Mouse (Mus musculus): ENCODE measurements around the gene Gm45140.

Gm45140 gene

DNA sequence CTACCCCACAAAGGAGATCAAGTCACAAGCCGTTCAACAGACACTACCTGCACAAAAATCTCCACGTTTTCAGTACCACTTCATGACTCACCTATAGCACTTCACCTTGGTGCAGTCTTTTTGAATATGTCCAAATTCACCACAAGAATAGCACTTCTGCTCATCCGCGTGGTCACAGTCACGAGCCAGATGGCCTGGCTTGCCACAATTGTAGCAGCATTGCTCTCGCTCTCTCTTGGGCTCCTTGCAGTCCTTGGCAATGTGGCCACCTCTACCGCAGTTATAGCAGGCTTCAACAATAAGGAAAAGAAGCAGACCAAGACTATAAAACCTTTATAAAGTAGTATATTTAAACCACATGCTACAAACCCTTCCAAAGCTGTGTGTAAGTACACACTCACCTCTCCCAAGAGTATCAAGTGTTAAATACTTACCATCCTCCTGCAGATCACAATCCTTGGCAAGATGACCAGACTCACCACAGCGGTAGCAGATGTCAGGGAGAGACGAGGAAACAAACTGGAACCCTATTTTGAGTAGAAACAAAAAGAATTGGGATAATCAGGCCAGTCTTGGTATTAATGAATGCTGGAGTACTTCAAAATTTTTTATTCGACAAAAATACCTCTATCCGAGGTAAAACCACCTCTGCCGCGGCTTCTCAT is 9.6 kb upstream of the Gm45140 start:
- no peak for DNase-seq (ENCODE audit: low spot score in 2 of 2)

DNA sequence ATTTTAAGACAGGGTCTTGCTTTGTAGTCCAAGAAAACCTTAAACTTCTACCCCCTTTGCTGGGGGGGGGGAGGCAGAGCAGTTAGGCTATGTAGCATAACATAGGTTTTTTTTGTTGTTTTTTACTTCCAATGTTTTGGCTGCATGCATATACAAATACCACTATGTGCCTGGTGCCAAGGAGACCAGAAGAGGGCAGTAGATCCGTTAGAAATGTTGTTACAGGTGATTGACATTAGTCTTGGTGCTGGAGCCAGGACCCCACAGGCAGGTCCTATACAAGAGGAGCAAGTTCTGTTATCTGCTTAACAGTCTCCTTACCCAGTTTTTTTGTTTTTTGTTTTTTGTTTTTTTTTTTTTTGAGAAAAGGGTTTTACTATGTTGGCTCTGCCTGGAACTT is 6.7 kb upstream of the Gm45140 start:
- DNase-seq (ENCODE audit: low spot score in 2 of 2), result no peak

DNA sequence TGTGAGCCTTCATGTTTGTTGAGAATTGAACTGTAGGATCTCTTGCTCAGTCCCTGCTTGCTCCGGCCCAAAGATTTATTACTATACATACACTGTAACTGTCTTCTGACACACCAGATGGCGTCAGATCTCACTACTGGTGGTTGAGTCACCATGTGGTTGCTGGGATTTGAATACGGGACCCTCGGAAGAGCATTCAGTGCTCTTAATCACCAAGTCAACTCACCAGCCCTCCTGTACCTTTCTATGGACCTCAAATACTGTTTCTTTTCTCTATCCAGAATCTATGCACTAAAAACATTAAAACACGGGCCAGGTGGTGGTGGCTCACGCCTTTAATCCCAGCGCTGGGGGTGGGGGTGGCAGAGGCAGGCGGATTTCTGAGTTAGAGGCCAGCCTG is 6.0 kb upstream of the Gm45140 start:
- DNase-seq (ENCODE audit: low spot score in 2 of 2), result no peak

DNA sequence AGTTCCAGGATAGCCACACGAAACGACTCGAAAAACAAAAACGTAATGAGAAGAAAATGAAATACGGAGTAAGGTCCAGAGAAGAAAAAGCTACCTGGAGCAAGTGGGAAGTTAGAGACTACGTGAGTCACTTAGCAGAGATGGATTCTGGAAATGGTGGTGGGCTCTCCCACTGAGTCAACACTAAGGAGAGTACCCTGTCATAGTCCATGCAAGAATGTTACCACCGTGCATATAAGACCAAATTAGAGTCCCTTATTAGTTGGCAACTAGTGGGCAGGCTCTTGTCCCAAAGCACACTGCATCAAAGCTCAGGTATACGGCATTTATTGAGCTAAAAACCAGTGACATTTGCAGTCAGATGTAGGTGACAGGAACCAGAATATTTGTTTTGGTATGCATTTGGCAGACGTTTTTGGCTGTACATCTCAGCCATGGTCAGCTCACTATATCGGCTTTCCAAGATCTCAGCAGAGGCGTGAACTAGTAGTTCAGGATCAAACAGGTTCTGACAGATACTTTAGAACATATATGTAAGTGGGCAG is 4.3 kb upstream of the Gm45140 start:
- no peak for DNase-seq (ENCODE audit: low spot score in 2 of 2)

DNA sequence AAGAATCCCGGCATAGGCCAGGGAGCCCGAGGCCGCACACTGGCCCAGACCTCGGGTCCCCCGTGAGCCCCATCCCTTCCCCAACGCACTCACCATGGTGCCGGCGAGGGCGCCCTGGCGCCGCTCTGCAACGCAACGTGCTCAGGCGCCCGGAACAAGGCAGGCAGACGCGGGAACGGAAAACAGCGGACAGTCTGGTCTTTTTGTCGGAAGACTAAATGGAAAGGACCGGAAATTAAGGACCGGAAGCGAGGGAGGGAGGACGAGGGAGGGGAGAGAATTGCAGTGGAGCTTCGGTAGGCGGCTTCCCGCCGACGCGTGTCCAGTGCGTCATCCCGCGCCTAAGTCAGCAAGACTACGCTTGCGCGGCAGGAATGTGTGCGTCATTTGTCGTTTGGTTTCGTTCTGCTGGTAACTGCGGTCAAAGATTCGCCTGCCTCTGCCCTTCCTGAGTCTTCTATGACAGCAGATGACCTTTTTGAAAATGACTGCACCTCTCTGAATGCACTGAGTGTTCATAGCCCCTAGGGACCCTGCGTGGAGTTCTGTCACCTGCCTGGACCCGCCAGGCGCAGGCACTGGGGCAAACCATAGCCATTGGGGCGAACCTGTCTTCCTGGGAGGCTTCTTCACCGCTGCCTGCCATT is 3.1 kb upstream of the Gm45140 start, which contains the start of gene Isy1:
Gene Isy1 (minus strand): TSS at position 248 of the 647 bp plus-strand sequence.
- DNase-seq (ENCODE audit: low spot score in 2 of 2), result peak; percentile 93 to 97

DNA sequence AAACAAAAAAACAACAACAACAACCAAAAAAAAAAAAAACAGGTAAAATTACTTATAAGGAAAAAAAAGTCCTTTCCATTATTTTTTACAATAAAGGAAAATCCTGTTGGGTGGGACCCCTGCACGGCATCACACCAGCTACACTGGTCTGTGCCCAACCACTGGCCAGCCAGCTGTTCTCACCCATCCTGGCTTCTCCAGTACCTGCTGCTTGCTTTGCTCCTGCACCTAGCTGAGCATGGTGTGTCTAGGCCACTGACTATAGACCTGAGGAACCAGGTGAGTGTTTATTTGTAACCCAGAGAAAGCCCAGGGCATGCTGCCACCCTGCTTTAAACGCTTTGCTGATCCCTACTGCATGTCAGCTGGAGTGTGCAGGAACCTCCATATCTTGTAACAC is 15.2 kb downstream of the Gm45140 start:
- no peak for DNase-seq (ENCODE audit: low spot score in 2 of 2)

DNA sequence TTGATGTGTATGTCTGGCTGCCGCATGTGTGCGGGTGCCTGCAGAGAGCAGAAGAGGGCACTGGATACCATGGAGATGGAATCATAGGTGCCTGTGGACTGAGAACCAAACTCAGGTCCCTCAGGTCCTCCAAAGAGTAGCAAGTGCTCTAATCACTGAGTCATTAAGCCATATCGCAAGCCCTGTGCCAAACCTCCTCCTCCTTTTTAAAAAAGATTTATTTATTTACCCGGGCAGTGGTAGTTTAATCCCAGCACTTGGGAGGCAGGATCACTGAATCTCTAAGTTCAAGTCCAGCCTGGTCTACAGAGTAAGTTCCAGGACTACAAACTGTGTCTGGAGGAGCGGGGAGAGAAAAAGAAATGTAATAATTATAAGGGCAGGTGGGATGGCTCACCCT is 21.1 kb downstream of the Gm45140 start:
- DNase-seq (ENCODE audit: low spot score in 2 of 2), result no peak

DNA sequence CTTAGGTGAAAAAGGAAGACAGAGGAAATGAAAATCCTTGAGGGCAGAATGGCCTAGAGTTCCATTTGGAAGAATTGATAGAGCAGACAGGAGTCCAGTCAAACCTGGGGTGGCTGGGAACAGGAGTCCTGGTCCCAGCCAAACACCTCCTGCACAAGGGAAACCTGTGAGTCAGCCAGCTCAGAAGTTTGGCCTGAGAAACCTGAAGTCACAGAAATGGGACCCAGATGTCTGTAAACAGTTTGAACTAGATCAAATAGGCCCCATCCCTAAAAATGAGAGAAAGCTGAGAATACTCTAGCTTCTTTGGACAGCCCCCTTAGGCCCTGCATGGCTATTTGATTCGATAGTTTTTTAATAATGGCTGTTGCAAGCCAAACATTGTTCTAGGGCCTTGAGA is 22.9 kb downstream of the Gm45140 start:
- DNase-seq (ENCODE audit: low spot score in 2 of 2), result no peak

DNA sequence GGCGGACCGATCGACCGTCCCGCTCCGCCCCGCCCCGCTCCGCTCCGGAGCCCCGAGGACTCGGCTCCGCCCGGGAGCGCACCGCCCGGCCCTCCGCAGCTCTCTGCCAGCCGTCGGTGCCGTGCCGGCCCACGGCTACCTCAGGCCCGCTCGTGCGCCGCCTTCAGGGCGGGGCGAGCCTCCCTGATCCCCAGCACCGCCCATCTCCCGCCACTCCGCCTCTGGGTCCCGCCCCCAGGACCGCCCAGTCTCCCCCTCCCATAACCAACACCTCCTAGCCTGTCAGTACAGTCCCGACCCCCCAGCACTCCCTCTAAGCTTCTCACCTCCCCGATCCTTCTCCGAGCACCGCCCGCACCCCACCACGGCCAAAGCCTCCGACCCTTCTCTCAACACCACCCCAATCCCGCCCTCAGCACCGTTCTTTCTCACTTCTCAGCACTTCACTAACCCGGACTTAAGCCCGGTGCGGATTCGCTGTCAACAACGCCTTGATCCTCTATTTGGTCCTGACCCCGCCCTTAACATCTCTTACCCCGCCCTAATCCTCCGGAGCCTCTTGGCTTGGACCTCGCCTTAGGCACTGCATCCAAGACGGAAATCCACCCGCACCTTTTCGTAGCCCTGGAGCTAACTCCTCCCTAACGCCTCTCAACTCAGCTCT is 23.8 kb downstream of the Gm45140 start, which contains the start of gene Rab43:
Gene Rab43 (minus strand): TSS at position 490 of the 664 bp plus-strand sequence.
- peak; percentile 62 to 86 for DNase-seq (ENCODE audit: low spot score in 2 of 2)

DNA sequence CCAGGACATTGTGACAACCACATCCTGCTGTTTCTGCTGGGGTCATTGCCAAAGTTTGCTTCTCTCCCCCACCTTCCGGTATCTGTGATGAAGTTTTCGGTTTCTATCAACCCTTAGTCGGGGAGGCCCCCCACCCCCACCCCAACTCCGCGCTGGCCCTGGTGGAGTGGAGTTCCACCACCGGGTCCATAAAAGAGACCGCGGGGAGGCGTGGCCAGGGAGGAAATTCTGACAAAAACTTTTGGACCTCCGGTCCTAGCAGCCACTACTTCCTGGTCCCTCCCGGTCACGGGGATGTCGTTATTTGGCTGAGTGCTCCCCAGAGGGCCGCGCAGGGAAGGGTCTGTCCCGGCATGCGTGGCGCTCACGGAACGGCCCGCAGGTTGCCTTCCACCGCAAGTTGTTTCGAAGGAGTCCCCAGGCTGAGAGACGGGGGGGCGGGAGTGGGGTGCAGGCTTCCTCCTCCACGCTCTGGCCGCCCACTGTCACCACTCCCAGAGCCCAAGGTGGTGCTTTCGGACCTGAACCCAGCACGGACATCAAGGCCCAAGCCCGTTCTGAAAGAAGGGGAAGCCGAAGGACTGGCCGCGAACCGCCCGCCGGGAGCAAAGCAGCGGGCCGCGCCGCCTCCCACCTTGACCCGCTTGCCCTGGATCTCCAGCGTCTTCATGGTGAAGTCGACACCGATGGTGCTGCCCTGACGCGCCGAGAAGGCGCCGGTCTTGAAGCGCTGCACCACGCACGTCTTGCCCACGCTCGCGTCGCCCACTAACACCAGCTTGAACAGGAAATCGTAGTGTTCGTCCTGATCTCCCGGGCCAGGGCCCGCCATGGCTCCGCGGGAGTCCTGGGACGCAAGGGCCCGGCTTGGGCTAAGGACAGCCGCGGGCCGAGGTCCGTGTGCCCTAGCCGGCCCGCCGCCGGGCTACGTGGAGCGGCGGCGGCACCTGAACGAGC is 24.6 kb downstream of the Gm45140 start:
- DNase-seq (ENCODE audit: low spot score in 2 of 2), result peak; percentile 31 to 51

DNA sequence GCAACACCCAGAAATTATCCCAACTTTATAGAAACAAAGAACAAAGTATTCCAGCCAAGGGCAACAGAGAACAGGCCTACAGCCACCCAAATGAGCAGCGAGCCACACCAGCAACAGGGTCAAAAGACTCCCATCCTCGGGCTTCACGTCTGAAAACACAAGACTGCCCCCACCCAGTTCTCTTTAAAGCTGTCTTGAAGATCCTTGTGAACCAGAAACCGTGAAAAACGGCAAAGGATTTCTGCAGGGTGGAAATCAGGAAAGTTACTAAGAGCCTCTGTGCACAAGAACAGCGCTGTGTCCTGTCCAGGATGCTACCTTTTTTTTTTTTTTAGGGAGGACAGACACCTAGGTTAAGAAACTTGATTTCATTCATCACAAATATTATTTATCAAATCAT is 25.3 kb downstream of the Gm45140 start:
- no peak for DNase-seq (ENCODE audit: low spot score in 2 of 2)

DNA sequence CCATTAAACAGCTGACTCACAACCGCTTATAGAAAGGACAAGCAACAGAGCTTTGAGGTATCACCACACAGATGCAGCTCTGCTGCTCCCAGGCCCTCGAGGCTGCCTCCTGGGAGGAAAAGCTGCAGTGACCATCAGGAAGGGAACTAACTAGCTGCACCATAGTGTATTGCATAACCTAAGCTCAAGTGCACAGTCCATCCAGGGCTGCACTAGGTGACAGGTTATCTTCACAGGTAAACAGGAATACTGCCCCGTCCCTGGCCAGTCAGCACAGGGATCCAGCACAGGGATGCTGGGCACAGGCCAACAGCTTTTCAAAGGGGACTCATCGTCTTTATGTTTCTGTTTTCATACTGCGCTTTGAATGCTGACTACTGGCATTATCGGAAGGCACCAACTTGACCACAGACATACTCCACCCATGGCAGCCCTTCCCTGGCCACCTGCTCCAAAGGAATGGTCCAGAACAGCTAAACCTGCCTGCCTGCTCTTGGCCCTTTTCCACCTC is 25.9 kb downstream of the Gm45140 start:
- no peak for DNase-seq (ENCODE audit: low spot score in 2 of 2)

DNA sequence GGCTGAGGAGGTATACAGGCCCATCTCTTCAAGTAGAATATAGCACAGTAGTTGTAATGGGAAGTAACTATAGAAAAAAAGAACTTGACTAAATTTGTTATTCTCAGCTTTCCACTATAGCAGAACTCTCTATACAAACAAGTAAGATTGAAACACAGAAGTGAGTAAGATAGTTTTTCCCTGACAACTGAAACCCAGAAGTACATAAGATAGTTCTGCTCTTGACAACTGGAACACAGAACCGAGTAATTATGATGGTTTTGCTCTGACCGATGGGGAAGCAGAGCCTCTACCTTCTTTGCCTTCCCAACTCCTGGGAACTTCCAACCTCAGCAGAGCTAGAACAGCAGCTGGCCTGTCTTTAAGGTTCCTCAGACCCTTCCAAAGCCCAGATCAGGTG is 26.5 kb downstream of the Gm45140 start:
- DNase-seq (ENCODE audit: low spot score in 2 of 2), result no peak

DNA sequence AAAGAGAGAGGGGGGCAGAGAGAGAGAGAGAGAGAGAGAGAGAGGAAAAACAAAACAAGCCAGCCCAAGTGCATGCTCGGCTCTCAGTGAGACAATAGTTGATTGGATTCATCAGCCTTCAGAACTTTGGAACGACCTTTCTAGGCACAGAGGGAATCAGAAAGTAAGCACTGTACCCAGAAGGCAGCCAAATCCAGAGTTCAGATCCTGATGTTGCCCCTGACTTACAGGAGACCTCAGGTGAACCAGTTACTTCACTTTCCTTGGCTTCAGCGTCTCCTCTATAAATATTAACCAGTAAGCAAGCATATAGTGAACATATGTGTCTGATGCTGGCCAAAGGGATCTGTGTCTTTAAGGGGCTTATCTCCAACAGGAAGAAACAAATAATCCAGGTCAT is 27.1 kb downstream of the Gm45140 start:
- DNase-seq (ENCODE audit: low spot score in 2 of 2), result no peak

DNA sequence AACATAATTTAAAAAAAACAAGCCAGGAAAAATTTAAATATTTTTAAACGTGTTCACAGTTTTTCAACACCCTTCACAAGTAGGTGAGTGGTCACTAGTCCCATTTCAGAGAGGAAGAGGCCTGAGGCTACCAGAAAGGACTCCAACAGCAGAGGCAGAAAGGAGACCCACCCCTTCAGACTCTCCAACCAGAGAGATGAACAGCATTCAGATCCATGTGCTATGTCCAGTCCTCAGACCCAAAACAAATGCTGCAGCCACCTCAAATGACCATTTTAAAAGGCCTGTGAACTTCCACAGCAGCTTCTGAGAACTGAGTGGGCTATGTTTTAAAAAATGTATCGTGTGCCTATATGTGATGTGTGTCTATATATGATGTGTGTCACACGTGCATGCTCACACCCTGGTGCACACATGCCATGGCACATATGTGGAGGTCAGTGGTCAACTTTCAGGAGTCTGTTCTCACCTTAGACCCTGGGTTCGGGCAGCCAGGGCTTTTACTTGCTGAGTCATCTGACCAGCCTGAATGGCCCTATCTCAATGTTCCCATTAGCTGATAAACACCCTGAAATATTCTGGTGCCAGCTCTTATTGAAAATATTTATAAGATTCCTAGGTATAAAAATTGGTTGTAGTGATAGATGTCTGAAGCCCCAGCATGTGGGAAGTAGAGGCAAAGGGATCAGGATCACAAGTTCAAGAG is 27.7 kb downstream of the Gm45140 start:
- DNase-seq (ENCODE audit: low spot score in 2 of 2), result no peak

DNA sequence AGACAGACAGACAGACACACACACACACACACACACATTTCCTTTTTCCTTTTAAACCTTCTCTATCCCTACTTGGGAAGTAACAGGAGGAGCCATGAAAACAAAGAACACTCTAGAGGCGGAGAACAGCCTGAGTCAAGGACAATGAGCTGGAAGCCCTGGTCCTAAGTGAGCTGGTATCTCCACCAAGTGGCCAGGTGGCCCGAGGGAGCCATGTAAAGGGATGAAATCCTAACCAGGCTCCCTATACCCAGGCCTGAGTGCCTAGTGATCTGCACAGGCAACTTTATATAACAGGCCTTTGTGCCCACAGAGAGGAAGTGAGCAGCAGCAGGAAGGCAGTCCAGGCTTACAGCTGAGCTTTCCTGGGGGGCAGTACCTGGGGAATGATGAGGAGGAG is 28.7 kb downstream of the Gm45140 start:
- DNase-seq (ENCODE audit: low spot score in 2 of 2), result no peak

DNA sequence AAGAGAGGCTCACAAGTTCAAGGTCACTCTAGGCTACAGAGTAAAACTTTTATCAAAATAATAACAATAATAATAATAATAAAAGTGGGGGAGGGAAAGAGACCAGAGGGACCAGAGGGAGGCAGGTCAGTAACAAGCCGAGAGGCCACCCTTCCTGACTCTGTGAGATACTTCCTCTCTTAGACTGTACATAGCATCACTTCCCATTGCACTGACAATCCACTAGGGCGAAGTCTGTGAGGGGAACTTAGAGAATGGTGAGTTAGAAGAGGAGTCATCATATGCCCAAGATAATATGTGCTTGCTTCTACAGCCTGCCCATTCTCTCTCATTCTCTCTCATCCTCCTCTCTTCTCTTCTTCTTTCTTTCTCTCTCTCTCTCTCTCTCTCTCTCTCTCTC is 29.6 kb downstream of the Gm45140 start:
- no peak for DNase-seq (ENCODE audit: low spot score in 2 of 2)

DNA sequence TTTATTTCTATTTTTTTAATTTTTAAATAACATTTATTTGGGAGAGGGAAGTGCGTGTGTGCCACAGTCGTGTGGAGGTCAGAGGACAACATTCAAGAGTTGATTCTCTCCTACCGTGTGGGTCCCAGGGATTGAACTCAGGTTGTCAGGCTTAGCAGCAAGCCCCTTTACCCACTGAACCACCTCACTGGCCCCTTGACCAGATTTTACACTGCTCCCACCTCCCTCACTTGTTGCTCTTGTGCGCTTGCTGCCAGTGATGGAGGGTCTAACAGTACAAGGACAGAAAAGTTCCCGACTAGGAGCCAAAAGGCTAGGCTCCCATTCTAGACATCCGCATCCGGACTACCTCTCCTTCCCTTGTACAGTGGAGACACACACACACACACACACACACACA is 30.1 kb downstream of the Gm45140 start:
- DNase-seq (ENCODE audit: low spot score in 2 of 2), result no peak

DNA sequence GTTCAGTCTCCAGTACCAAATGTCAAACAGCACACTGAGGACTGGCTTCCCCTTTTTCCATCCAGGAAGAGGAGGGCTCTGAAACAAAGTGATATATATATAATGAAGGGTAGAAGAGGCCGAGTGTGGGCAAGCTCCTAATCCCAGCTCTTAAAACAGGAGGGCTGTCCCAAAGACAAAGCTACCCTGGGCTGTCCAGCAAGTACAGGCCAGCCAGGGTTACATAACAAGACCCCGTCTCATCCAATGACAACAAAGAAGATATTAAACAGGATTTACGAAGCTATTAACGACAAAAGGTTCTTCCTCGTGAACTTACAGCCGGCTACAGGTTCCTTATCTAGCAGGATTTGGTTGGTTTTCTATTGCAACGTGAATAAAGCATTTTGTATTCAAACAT is 30.7 kb downstream of the Gm45140 start:
- DNase-seq (ENCODE audit: low spot score in 2 of 2), result no peak

DNA sequence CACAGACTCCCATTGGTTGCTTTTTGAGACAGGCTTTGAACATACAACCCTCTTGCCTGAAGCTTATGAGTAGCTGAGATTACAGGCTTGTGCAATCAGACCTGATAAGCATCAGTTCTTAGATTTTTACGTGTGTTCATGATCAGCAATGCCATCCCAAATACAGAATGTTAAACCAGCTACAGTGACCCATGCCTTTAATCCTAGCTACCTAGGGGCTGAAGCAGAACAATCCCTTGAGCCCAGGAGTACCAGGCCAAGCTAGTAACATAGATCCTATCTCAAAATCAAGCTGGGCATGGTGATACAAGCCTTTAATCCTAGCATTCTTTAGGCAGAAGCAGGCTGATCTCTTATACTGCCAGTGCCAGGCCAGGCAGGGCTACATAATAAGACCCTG is 31.6 kb downstream of the Gm45140 start:
- no peak for DNase-seq (ENCODE audit: low spot score in 2 of 2)

DNA sequence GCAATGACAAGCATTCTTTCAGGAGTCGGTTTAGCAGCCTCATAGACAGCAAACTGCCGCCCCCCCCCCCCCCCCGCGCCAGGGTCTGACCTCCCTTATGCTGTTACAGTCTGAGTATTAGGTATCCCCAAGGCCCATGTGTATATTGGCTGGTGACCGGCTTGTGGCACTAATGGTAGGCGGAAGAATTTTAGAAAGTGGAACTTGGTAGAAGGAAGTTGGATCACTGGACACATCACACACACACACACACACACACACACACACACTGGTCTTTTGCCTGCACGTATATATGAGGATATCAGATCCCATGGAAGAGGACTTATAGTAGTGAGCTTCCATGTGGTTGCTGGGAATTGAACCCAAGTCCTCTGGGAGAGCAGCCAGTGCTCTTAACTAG is 33.1 kb downstream of the Gm45140 start:
- no peak for DNase-seq (ENCODE audit: low spot score in 2 of 2)

All from left cerebral cortex, adult 9 months (tissue).